16 mouse cellular contexts compared by ENCODE assay signal in genomic region chr10:14607597-14607996, GRCm38 (mm10).
"Had no signal": no experiment of that assay in that cellular context is flagged by ENCODE, and none has a peak within 500 bp of the region (broad histone marks: within the 10 kb centered on the region; RNA-seq: fewer than 3 reads in every experiment).

No protein-coding gene starts in this region.

- H3K9ac ChIP-seq: neural tube, embryonic 12.5 days; neural tube, embryonic 13.5 days; neural tube, embryonic 15.5 days; stomach, embryonic 15.5 days had no signal

- DNase-seq: retina, postnatal 1 day; right cerebral cortex, adult 18-20 months; right cerebral cortex, postnatal 14 days; right cerebral cortex, postnatal 25 days; right cerebral cortex, postnatal 4 days; spleen, adult 18-20 months; thymus, adult 18-20 months; thymus, adult 2 months; thymus, postnatal 14 days; thymus, postnatal 25 days; thymus, postnatal 36 days; thymus, postnatal 4 days had no signal

- H3K4me3 ChIP-seq: neural tube, embryonic 12.5 days; neural tube, embryonic 13.5 days; neural tube, embryonic 15.5 days; stomach, embryonic 15.5 days had no signal

- H3K4me2 ChIP-seq: neural tube, embryonic 12.5 days; neural tube, embryonic 13.5 days; neural tube, embryonic 15.5 days; stomach, embryonic 15.5 days had no signal

- H3K36me3 ChIP-seq: neural tube, embryonic 12.5 days; neural tube, embryonic 13.5 days; neural tube, embryonic 15.5 days; stomach, embryonic 15.5 days had no signal

- H3K4me1 ChIP-seq: neural tube, embryonic 12.5 days; neural tube, embryonic 13.5 days; neural tube, embryonic 15.5 days; stomach, embryonic 15.5 days had no signal

- H3K27ac ChIP-seq: neural tube, embryonic 12.5 days; neural tube, embryonic 13.5 days; neural tube, embryonic 15.5 days; stomach, embryonic 15.5 days had no signal

- H3K27me3 ChIP-seq: neural tube, embryonic 12.5 days; neural tube, embryonic 13.5 days; neural tube, embryonic 15.5 days; stomach, embryonic 15.5 days had no signal

- H3K9me3 ChIP-seq: neural tube, embryonic 12.5 days; neural tube, embryonic 13.5 days; neural tube, embryonic 15.5 days; stomach, embryonic 15.5 days had no signal
